Mouse (Mus musculus) midbrain, embryonic 12.5 days (tissue): ENCODE results near the gene Sel1l3. TPM values are rescaled to one million over a fixed set of nuclear protein-coding genes. Genes with fewer than 3 reads are reported as not detected.

Experiments
- ATAC-seq: fragments of 200-750 bp; cut with Nextera tagmentation; 2 replicates; pipeline ENCODE4 v1.8.0; 2017; ENCODE audit warnings: low read depth, moderate TSS enrichment, moderate library complexity; ENCODE audit not compliant: low FRiP score
- H3K27ac ChIP-seq: fragments of 300-500 bp; sonication (generic); replicated peaks from 2 replicates; pipeline ENCODE4 v1.5.1; 2016; ENCODE audit warnings: mild to moderate bottlenecking
- H3K27me3 ChIP-seq: fragments of 300-500 bp; sonication (generic); 2 replicates; pipeline ENCODE4 v1.6.1; 2016; ENCODE audit warnings: mild to moderate bottlenecking
- H3K36me3 ChIP-seq: fragments of 300-500 bp; sonication (generic); 2 replicates; pipeline ENCODE4 v1.6.1; 2016
- H3K4me1 ChIP-seq: fragments of 300-500 bp; sonication (generic); 2 replicates; pipeline ENCODE4 v1.6.1; 2016
- H3K4me2 ChIP-seq: fragments of 300-500 bp; sonication (generic); replicated peaks from 2 replicates; pipeline ENCODE4 v1.6.1; 2016; ENCODE audit warnings: mild to moderate bottlenecking, moderate library complexity
- H3K4me3 ChIP-seq: fragments of 300-500 bp; sonication (generic); 2 replicates; pipeline ENCODE4 v1.5.1; 2016; ENCODE audit warnings: mild to moderate bottlenecking
- H3K9ac ChIP-seq: fragments of 300-500 bp; sonication (generic); replicated peaks from 2 replicates; pipeline ENCODE4 v1.6.1; 2016; ENCODE audit warnings: mild to moderate bottlenecking, moderate library complexity
- H3K9me3 ChIP-seq: fragments of 300-500 bp; sonication (generic); 2 replicates; pipeline ENCODE4 v1.6.1; 2016; ENCODE audit warnings: mild to moderate bottlenecking
- WGBS: fragments of 180-500 bp; shearing (Covaris S2); methylation state at CpG from one replicate; pipeline ENCODE4 v1.1.7; 2016; 5-methylcytosine and 5-hydroxymethylcytosine counted together
- polyA plus RNA-seq: library from polyadenylated mRNA; unstranded; fragments of >200 nt; fragmentation: Nextera tagmentation; extraction: Ambion mirVana; gene quantifications from 2 replicates; pipeline ENCODE4 v1.2.1, GENCODE M21; 2016

Gene Sel1l3
- polyA plus RNA-seq, 1 experiment from 2014 or later = 2.9 TPM

- no peak overlapping the region for H3K9ac ChIP-seq
- WGBS = 77% methylated on average over 4 of the region's 4 CpGs
- no peaks in the 10 kb centered on the region for H3K36me3 ChIP-seq
- H3K4me2 ChIP-seq = no peak overlapping the region
- no peak overlapping the region for H3K4me3 ChIP-seq
- H3K4me1 ChIP-seq = peaks cover 10% of the 10 kb centered on the region; the same call in 1 of the 2 replicates
- ATAC-seq = no peak
- H3K27ac ChIP-seq = no peak overlapping the region
- H3K9me3 ChIP-seq = no peaks in the 10 kb centered on the region
- no peaks in the 10 kb centered on the region for H3K27me3 ChIP-seq
These were observed 107.6 kb downstream of the Sel1l3 start for GRCm38 (mm10) chr5:53106125-53106524.

- H3K9me3 ChIP-seq = no peaks in the 10 kb centered on the region
- no peak overlapping the region for H3K9ac ChIP-seq
- no peak overlapping the region for H3K4me2 ChIP-seq
- no peaks in the 10 kb centered on the region for H3K27me3 ChIP-seq
- H3K27ac ChIP-seq = no peak overlapping the region
- no peak for ATAC-seq
- no peaks in the 10 kb centered on the region for H3K36me3 ChIP-seq
- H3K4me3 ChIP-seq = no peak overlapping the region
- H3K4me1 ChIP-seq = peaks cover 8% of the 10 kb centered on the region; the same call in 1 of the 2 replicates
- 75% methylated on average over 8 of the region's 8 CpGs for WGBS
These were observed 108.0 kb downstream of the Sel1l3 start for GRCm38 (mm10) chr5:53105716-53106115.

- no peaks in the 10 kb centered on the region for H3K9me3 ChIP-seq
- no peaks in the 10 kb centered on the region for H3K36me3 ChIP-seq
- H3K4me1 ChIP-seq = no peaks in the 10 kb centered on the region
- WGBS = 78% methylated on average over 13 of the region's 13 CpGs
- H3K27me3 ChIP-seq = no peaks in the 10 kb centered on the region
- H3K27ac ChIP-seq = no peak overlapping the region
- no peak overlapping the region for H3K9ac ChIP-seq
- H3K4me2 ChIP-seq = no peak overlapping the region
- no peak overlapping the region for H3K4me3 ChIP-seq
- ATAC-seq = no peak
These were observed 109.4 kb downstream of the Sel1l3 start for GRCm38 (mm10) chr5:53104177-53104855.

GRCm38 (mm10) chr5:53101848-53102473 is 111.8 kb downstream of the Sel1l3 start:
- no peak for ATAC-seq
- Histone ChIP-seq H3K27ac (no peak overlapping the region), H3K27me3 (no peaks in the 10 kb centered on the region), H3K4me2 (no peak overlapping the region), H3K4me1 (no peaks in the 10 kb centered on the region), H3K4me3 (no peak overlapping the region), H3K36me3 (no peaks in the 10 kb centered on the region), H3K9ac (no peak overlapping the region), H3K9me3 (no peaks in the 10 kb centered on the region)
- WGBS = 84% methylated on average over 12 of the region's 12 CpGs

- Histone ChIP-seq H3K27ac (no peak overlapping the region), H3K36me3 (no peaks in the 10 kb centered on the region), H3K4me3 (no peak overlapping the region), H3K9me3 (no peaks in the 10 kb centered on the region), H3K27me3 (no peaks in the 10 kb centered on the region), H3K4me2 (no peak overlapping the region), H3K4me1 (no peaks in the 10 kb centered on the region), H3K9ac (no peak overlapping the region)
- WGBS = 76% methylated on average over 3 of the region's 3 CpGs
- no peak for ATAC-seq
These were observed 122.4 kb downstream of the Sel1l3 start for GRCm38 (mm10) chr5:53091331-53091730.

GRCm38 (mm10) chr5:53087452-53087851 is 126.3 kb downstream of the Sel1l3 start:
- no peak overlapping the region for H3K9ac ChIP-seq
- ATAC-seq = no peak
- H3K36me3 ChIP-seq = no peaks in the 10 kb centered on the region
- H3K4me1 ChIP-seq = no peaks in the 10 kb centered on the region
- no peaks in the 10 kb centered on the region for H3K9me3 ChIP-seq
- 91% methylated on average over 7 of the region's 7 CpGs for WGBS
- no peaks in the 10 kb centered on the region for H3K27me3 ChIP-seq
- no peak overlapping the region for H3K4me3 ChIP-seq
- H3K4me2 ChIP-seq = no peak overlapping the region
- H3K27ac ChIP-seq = no peak overlapping the region

GRCm38 (mm10) chr5:53078453-53078852 is 135.3 kb downstream of the Sel1l3 start:
- Histone ChIP-seq H3K9ac (no peak overlapping the region), H3K4me3 (no peak overlapping the region), H3K27me3 (no peaks in the 10 kb centered on the region), H3K27ac (no peak overlapping the region), H3K9me3 (no peaks in the 10 kb centered on the region), H3K4me1 (no peaks in the 10 kb centered on the region), H3K4me2 (no peak overlapping the region), H3K36me3 (no peaks in the 10 kb centered on the region)
- no peak for ATAC-seq
- WGBS = 83% methylated on average over 4 of the region's 4 CpGs

GRCm38 (mm10) chr5:53074553-53074952 is 139.2 kb downstream of the Sel1l3 start:
- WGBS = 91% methylated on average over 6 of the region's 6 CpGs
- H3K4me2 ChIP-seq = no peak overlapping the region

GRCm38 (mm10) chr5:53061532-53062130 is 152.1 kb downstream of the Sel1l3 start:
- no peak for ATAC-seq

More at GRCm38 (mm10) chr5:53074553-53074952, 139.2 kb downstream of the Sel1l3 start:
- no peak overlapping the region for H3K4me3 ChIP-seq
- H3K36me3 ChIP-seq = no peaks in the 10 kb centered on the region
- no peaks in the 10 kb centered on the region for H3K4me1 ChIP-seq
- H3K9ac ChIP-seq = no peak overlapping the region
- no peaks in the 10 kb centered on the region for H3K9me3 ChIP-seq
- no peak for ATAC-seq
- no peaks in the 10 kb centered on the region for H3K27me3 ChIP-seq
- H3K27ac ChIP-seq = no peak overlapping the region

More at GRCm38 (mm10) chr5:53061532-53062130, 152.1 kb downstream of the Sel1l3 start:
- 96% methylated on average over 9 of the region's 9 CpGs for WGBS
- Histone ChIP-seq H3K4me2 (no peak overlapping the region), H3K36me3 (no peaks in the 10 kb centered on the region), H3K4me3 (no peak overlapping the region), H3K27ac (no peak overlapping the region), H3K9me3 (no peaks in the 10 kb centered on the region), H3K4me1 (no peaks in the 10 kb centered on the region), H3K9ac (no peak overlapping the region), H3K27me3 (no peaks in the 10 kb centered on the region)

Other genes with a start within 250 kb of the Sel1l3 start
- not detected in 2 replicates for gene Slc34a2, start 175.8 kb downstream of the Sel1l3 start, polyA plus RNA-seq
- gene Smim20, start 53.2 kb upstream of the Sel1l3 start, polyA plus RNA-seq = 71.0 and 72.5 TPM in 2 replicates